Mouse (Mus musculus): ENCODE results near the gene Tspan10. TPM values are rescaled to one million over a fixed set of nuclear protein-coding genes. Genes with fewer than 3 reads are reported as not detected.

Gene Tspan10
- total RNA-seq, 2 experiments from 2014 or later, result 3.0 to 4.0 TPM

- DNase-seq, result no peak
These were observed 14.9 kb downstream of the Tspan10 start for GRCm38 (mm10) chr11:120457370-120457769.

- peak; percentile 80 for DNase-seq
These were observed 15.6 kb downstream of the Tspan10 start, which contains the start of the genes Oxld1 and Ccdc137 for GRCm38 (mm10) chr11:120457772-120458751. Oxld1 (minus strand) TSS chr11:120458068. Ccdc137 (plus strand) TSS chr11:120458115.

GRCm38 (mm10) chr11:120458847-120459597 is 16.6 kb downstream of the Tspan10 start:
- DNase-seq, result no peak

GRCm38 (mm10) chr11:120463536-120463935 is 21.1 kb downstream of the Tspan10 start:
- no peak for DNase-seq

GRCm38 (mm10) chr11:120464365-120464764 is 21.9 kb downstream of the Tspan10 start:
- DNase-seq, result no peak

GRCm38 (mm10) chr11:120465521-120465920 is 23.1 kb downstream of the Tspan10 start:
- no peak for DNase-seq

- peak; percentile 96 for DNase-seq
These were observed 24.7 kb downstream of the Tspan10 start, which contains the start of gene Arl16 for GRCm38 (mm10) chr11:120467051-120467735. Arl16 (minus strand) TSS chr11:120467607.

- no peak for DNase-seq
These were observed 25.3 kb downstream of the Tspan10 start for GRCm38 (mm10) chr11:120467736-120468092.

- no peak for DNase-seq
These were observed 29.6 kb downstream of the Tspan10 start for GRCm38 (mm10) chr11:120472052-120472451.

- no peak for DNase-seq
These were observed 41.0 kb downstream of the Tspan10 start for GRCm38 (mm10) chr11:120483448-120483934.

GRCm38 (mm10) chr11:120484265-120484981 is 42.0 kb downstream of the Tspan10 start, which contains the start of gene Mrpl12:
Mrpl12 (plus strand) TSS chr11:120484613.
- peak; percentile 88 for DNase-seq

- no peak for DNase-seq
These were observed 42.8 kb downstream of the Tspan10 start for GRCm38 (mm10) chr11:120485251-120485650.

GRCm38 (mm10) chr11:120488516-120488915 is 46.1 kb downstream of the Tspan10 start:
- no peak for DNase-seq

- peak; percentile 72 for DNase-seq
These were observed 46.8 kb downstream of the Tspan10 start for GRCm38 (mm10) chr11:120489054-120489761.

- no peak for DNase-seq
These were observed 48.0 kb downstream of the Tspan10 start for GRCm38 (mm10) chr11:120490291-120491046.

- DNase-seq, result peak; percentile 91
These were observed 49.0 kb downstream of the Tspan10 start, which contains the start of gene Slc25a10 for GRCm38 (mm10) chr11:120491317-120492023. Slc25a10 (plus strand) TSS chr11:120491840.

- DNase-seq, result peak; percentile 52
These were observed 49.8 kb downstream of the Tspan10 start for GRCm38 (mm10) chr11:120492024-120492877.

- no peak for DNase-seq
These were observed 50.4 kb downstream of the Tspan10 start for GRCm38 (mm10) chr11:120492878-120493203.

Measured in heart, postnatal 4 days (tissue).